Mouse (Mus musculus) liver, postnatal 0 days (tissue): ENCODE measurements at regions not wholly inside any gene's neighbourhood (a gene's known extent, or its start where the extent isn't known, plus 50 kb on each side); places are given as distances from the start of the nearest gene placed in this dataset.

Experiments
- CTCF ChIP-seq: sonication (generic); IDR thresholded peaks from 2 replicates; pipeline ENCODE4 v1.5.1; 2016; ENCODE audit warnings: antibody characterized with exemption, low read depth
- EP300 ChIP-seq: IDR thresholded peaks from 2 replicates; pipeline ENCODE4 v1.6.1; 2016; ENCODE audit warnings: antibody characterized with exemption, low read depth, mild to moderate bottlenecking

DNA sequence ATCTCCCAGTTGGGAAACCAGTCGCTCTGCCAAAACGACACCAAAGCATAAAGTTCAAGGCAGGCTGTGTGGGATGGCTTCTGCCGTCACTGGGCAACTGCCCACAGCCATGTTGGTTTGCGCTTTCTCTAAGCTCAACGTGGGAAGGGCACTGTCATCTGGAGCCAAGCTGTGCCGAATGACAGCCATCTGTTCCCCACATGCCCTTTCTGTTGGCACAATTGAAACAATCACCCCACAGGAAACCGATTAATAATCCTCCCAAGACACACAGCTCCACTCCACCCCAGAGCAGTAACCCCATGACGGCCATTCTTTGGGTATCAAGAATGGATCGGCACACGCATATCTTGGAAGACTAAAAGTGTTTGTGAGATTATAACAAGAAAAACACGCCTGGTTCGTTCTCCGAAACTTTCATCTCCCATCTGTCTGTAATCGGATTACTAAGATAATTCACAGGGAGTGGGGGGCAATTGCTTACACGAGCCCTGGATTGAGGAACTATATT lies 52.0 kb upstream of the Foxn2 start:
- TF ChIP-seq CTCF (no peak), EP300 (no peak)
